Mouse (Mus musculus): ENCODE data around the gene Snf8. TPM values are rescaled to one million over a fixed set of nuclear protein-coding genes. Genes with fewer than 3 reads are reported as not detected.

The Snf8 gene
- polyA plus RNA-seq, 1 experiment = 56.4 TPM

DNA sequence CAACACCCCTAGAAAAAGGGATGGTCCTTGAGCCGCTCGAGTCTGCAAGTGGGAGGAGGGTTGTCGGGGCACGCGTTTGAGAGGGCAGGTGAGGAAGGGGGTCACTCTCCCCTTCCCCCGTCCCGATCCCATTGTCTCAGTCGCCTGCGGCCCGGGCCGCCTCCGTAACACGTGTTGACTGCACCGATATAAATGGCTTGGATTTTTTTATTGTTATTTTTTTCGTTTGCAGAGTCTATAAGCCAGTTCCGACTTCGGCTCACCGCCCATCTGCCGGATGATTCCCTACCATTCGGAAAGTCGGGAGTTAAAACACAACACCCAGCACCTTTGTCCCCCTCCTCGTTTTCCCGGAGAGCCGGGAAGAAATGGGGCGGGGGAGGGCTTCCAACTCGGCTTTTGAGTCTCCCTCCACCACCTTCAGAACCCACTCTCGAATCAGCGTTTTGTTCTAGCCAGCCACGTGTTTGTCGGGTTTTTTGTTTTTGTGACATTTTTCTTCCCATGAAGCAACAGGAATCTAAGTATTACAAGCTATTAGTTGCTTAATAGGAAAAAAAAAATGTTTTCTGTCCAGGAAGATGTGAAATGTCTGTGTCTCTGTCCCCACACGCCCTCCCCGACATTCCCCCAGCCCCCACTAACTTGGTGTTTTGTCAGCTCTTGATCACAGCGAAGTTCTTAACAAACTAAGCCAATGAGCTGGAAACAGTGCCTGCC lies 27.0 kb upstream of the Snf8 start:
- H3K27ac ChIP-seq (ENCODE audit: control insufficient read depth, insufficient read depth, low read depth, low read length) = no peak overlapping the region
- H3K36me3 ChIP-seq (ENCODE audit: control insufficient read depth, insufficient read depth, low read length) = no peaks in the 10 kb centered on the region
- TF ChIP-seq CTCF (IDR thresholded peaks at IDR 0.05; ENCODE audit: control insufficient read depth, insufficient read depth, insufficient replicate concordance, low read depth, low read length) (no peak), POLR2A (IDR thresholded peaks at IDR 0.05; ENCODE audit: control insufficient read depth, low read depth, low read length) (no peak)
- H3K4me1 ChIP-seq (ENCODE audit: control insufficient read depth, insufficient read depth, low read length) = peaks cover 9% of the 10 kb centered on the region
- H3K27me3 ChIP-seq (ENCODE audit: control insufficient read depth, insufficient read depth, low read length) = peaks cover 6% of the 10 kb centered on the region
- H3K4me3 ChIP-seq (ENCODE audit: control insufficient read depth, low read depth, low read length) = peak overlapping the region; percentile 60

DNA sequence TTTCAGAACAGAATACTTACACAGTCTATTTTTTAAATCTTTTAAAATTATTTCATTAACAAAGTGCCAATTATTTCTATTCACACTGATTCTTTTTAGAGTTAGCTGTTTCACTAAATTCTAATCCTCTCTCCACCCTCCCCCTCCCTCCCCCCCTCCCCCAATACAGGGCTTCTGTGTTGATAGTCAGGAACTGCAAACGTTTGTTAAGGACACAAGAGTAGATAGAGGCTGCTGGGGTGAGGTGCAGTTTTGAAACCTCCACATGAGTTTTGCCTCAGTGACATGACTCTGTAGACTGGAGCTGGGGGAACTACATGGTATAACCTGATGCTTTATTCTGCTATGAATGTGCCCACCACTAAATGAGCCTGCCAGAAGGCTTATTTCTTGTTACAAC lies 25.9 kb upstream of the Snf8 start:
- no peak overlapping the region for H3K4me3 ChIP-seq (ENCODE audit: control insufficient read depth, low read depth, low read length)
- TF ChIP-seq POLR2A (IDR thresholded peaks at IDR 0.05; ENCODE audit: control insufficient read depth, low read depth, low read length) (no peak), CTCF (IDR thresholded peaks at IDR 0.05; ENCODE audit: control insufficient read depth, insufficient read depth, insufficient replicate concordance, low read depth, low read length) (no peak)
- H3K27me3 ChIP-seq (ENCODE audit: control insufficient read depth, insufficient read depth, low read length) = peaks cover 6% of the 10 kb centered on the region
- peaks cover 5% of the 10 kb centered on the region for H3K4me1 ChIP-seq (ENCODE audit: control insufficient read depth, insufficient read depth, low read length)
- H3K27ac ChIP-seq (ENCODE audit: control insufficient read depth, insufficient read depth, low read depth, low read length) = no peak overlapping the region
- no peaks in the 10 kb centered on the region for H3K36me3 ChIP-seq (ENCODE audit: control insufficient read depth, insufficient read depth, low read length)

DNA sequence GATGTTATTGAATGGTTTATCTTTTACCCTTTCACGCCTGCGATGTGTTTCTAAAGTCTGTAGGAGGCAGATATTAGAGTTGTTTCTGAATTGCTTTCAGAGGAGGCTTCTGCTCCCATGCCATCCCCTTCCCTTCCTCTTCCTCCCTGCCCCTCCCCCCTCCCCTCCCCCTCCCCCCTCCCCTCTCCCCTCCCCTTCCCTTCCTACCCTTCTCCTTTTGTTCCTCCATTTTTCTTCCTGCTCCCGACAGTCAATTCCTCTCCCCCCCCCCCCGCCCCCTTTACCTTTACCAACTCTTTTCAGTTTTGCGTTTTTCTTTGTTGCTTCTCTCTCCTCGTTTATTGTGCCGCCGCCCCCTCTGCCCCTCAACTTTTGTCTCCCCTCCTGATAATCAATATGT lies 22.7 kb upstream of the Snf8 start:
- H3K36me3 ChIP-seq (ENCODE audit: control insufficient read depth, insufficient read depth, low read length) = no peaks in the 10 kb centered on the region
- H3K27ac ChIP-seq (ENCODE audit: control insufficient read depth, insufficient read depth, low read depth, low read length) = no peak overlapping the region
- H3K4me3 ChIP-seq (ENCODE audit: control insufficient read depth, low read depth, low read length) = no peak overlapping the region
- 0 out of 2 replicates have a peak, but pooled peaks cover 2% of the 10 kb centered on the region for H3K27me3 ChIP-seq (ENCODE audit: control insufficient read depth, insufficient read depth, low read length)
- no peaks in the 10 kb centered on the region; the same call in 1 of the 2 replicates for H3K4me1 ChIP-seq (ENCODE audit: control insufficient read depth, insufficient read depth, low read length)
- TF ChIP-seq CTCF (IDR thresholded peaks at IDR 0.05; ENCODE audit: control insufficient read depth, insufficient read depth, insufficient replicate concordance, low read depth, low read length) = no peak
- TF ChIP-seq POLR2A (IDR thresholded peaks at IDR 0.05; ENCODE audit: control insufficient read depth, low read depth, low read length) = no peak

DNA sequence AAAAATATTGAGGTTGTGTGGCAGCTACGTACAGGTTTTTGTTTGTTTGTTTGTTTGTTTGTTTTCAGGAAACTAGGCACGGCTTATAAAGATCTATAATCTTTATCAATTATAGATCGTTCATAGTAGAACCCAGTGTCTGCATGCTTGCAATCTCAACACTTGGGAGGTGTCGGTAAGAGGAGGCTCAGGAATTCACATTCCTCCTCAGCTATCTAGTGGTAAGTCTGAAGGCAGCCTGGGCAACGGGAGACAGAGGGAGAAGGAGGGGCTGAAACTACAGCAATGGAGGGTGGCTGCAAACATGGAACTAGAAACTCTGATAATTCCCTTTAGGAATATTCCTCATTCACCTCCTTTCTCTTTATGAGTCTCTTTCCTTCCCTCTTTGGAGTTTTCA lies 19.3 kb upstream of the Snf8 start:
- Histone ChIP-seq H3K36me3 (ENCODE audit: control insufficient read depth, insufficient read depth, low read length) (no peaks in the 10 kb centered on the region), H3K27me3 (ENCODE audit: control insufficient read depth, insufficient read depth, low read length) (no peaks in the 10 kb centered on the region), H3K4me1 (ENCODE audit: control insufficient read depth, insufficient read depth, low read length) (no peaks in the 10 kb centered on the region), H3K27ac (ENCODE audit: control insufficient read depth, insufficient read depth, low read depth, low read length) (no peak overlapping the region), H3K4me3 (ENCODE audit: control insufficient read depth, low read depth, low read length) (no peak overlapping the region)
- TF ChIP-seq POLR2A (IDR thresholded peaks at IDR 0.05; ENCODE audit: control insufficient read depth, low read depth, low read length) (no peak), CTCF (IDR thresholded peaks at IDR 0.05; ENCODE audit: control insufficient read depth, insufficient read depth, insufficient replicate concordance, low read depth, low read length) (no peak)

DNA sequence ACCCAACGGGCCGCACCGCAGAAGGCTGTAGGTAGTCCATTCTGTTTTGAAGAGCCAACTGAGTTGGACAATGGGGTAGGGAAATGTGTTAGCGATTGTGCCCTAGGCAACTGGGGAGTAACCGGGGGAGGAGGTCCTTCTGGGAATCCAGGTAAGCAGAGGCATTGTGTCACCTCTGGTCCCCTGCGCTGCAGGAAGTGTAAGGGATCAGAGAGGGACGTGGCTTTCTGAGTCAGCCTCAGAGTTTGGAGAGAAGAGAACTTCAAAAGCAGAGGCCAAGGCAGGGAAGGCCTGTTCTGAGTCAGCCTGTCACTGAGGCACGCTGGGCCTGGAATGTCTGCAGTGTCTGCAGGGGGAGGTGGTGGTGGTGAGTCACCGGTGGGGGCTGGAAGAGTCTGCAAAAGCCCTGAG lies 16.7 kb upstream of the Snf8 start:
- Histone ChIP-seq H3K27ac (ENCODE audit: control insufficient read depth, insufficient read depth, low read depth, low read length) (no peak overlapping the region), H3K4me3 (ENCODE audit: control insufficient read depth, low read depth, low read length) (no peak overlapping the region), H3K4me1 (ENCODE audit: control insufficient read depth, insufficient read depth, low read length) (no peaks in the 10 kb centered on the region), H3K36me3 (ENCODE audit: control insufficient read depth, insufficient read depth, low read length) (no peaks in the 10 kb centered on the region), H3K27me3 (ENCODE audit: control insufficient read depth, insufficient read depth, low read length) (no peaks in the 10 kb centered on the region)
- TF ChIP-seq CTCF (IDR thresholded peaks at IDR 0.05; ENCODE audit: control insufficient read depth, insufficient read depth, insufficient replicate concordance, low read depth, low read length) (no peak), POLR2A (IDR thresholded peaks at IDR 0.05; ENCODE audit: control insufficient read depth, low read depth, low read length) (no peak)

DNA sequence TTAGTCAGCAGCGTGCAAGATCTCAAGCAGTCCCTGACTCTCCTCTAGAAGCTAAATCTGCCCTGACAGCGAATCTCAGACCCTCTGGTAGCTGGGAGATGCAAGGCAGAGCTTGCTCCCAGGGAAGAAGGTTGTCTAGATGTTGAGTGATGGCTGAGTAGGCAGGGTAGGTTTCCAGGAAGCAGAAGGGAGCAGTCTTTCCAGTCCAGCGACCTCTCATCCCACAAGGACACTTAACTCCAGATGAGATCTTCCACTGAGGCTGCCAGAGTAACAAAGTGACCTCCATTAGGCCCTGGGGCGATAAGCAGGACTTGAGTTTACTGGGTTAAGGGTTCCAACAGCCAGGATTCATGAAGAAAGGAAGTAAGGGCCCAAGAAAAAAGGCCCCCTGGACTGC lies 14.1 kb upstream of the Snf8 start:
- Histone ChIP-seq H3K27ac (ENCODE audit: control insufficient read depth, insufficient read depth, low read depth, low read length) (no peak overlapping the region), H3K36me3 (ENCODE audit: control insufficient read depth, insufficient read depth, low read length) (no peaks in the 10 kb centered on the region), H3K27me3 (ENCODE audit: control insufficient read depth, insufficient read depth, low read length) (no peaks in the 10 kb centered on the region), H3K4me1 (ENCODE audit: control insufficient read depth, insufficient read depth, low read length) (no peaks in the 10 kb centered on the region), H3K4me3 (ENCODE audit: control insufficient read depth, low read depth, low read length) (no peak overlapping the region)
- TF ChIP-seq POLR2A (IDR thresholded peaks at IDR 0.05; ENCODE audit: control insufficient read depth, low read depth, low read length) = no peak
- no peak for TF ChIP-seq CTCF (IDR thresholded peaks at IDR 0.05; ENCODE audit: control insufficient read depth, insufficient read depth, insufficient replicate concordance, low read depth, low read length)

DNA sequence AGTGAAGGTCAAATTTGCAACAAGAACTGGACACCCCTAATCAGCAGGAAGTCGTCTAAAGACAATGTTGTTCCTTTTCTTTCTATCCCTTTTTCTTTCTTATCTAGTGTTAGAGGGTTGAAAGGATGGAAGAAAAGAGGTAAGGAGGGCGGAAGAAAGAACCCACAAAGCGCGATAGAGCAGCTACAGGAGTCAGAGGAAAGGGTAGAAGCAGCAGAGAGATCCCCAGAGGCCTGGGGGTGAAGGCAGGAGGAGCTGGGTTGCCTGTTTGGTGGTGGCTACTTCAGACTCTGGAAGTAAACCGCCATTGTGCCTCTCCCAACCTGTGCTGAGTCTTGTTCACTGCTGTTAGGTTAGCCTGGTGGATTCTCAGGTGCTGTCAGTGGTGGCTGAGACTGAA lies 6.6 kb upstream of the Snf8 start:
- Histone ChIP-seq H3K36me3 (ENCODE audit: control insufficient read depth, insufficient read depth, low read length) (no peaks in the 10 kb centered on the region), H3K4me1 (ENCODE audit: control insufficient read depth, insufficient read depth, low read length) (no peaks in the 10 kb centered on the region), H3K27ac (ENCODE audit: control insufficient read depth, insufficient read depth, low read depth, low read length) (no peak overlapping the region), H3K4me3 (ENCODE audit: control insufficient read depth, low read depth, low read length) (peak overlapping the region; percentile 72), H3K27me3 (ENCODE audit: control insufficient read depth, insufficient read depth, low read length) (no peaks in the 10 kb centered on the region)
- no peak for TF ChIP-seq CTCF (IDR thresholded peaks at IDR 0.05; ENCODE audit: control insufficient read depth, insufficient read depth, insufficient replicate concordance, low read depth, low read length)
- TF ChIP-seq POLR2A (IDR thresholded peaks at IDR 0.05; ENCODE audit: control insufficient read depth, low read depth, low read length) = no peak
